Mouse (Mus musculus): ENCODE results near the gene Olfr1123.
"Not testable (repeated sequence)": the region's sequence is repeated elsewhere in the genome, so short reads cannot be mapped to it uniquely, and the experiment has no call there.

Gene Olfr1123

GRCm38 (mm10) chr2:87416335-87416734 is at the start of gene Olfr1123:
Gene Olfr1123, plus strand, starts transcription at chr2:87416635.
- no peak for DNase-seq (ENCODE audit: low read depth)

- no peak for DNase-seq (ENCODE audit: low read depth)
Observed at GRCm38 (mm10) chr2:87369595-87369994, 46.8 kb upstream of the Olfr1123 start, which contains the start of gene Olfr1121. Gene Olfr1121, plus strand, starts transcription at chr2:87369895.

GRCm38 (mm10) chr2:87371726-87372125 is 44.7 kb upstream of the Olfr1123 start:
- DNase-seq (ENCODE audit: low read depth), result no peak

GRCm38 (mm10) chr2:87383935-87384334 is 32.5 kb upstream of the Olfr1123 start:
- DNase-seq (ENCODE audit: low read depth), result no peak

- DNase-seq (ENCODE audit: low read depth), result no peak
Observed at GRCm38 (mm10) chr2:87385549-87385948, 30.9 kb upstream of the Olfr1123 start, which contains the start of gene Olfr1122. Gene Olfr1122, plus strand, starts transcription at chr2:87385849.

- DNase-seq (ENCODE audit: low read depth), result not testable (repeated sequence)
Observed at GRCm38 (mm10) chr2:87393605-87394004, 22.8 kb upstream of the Olfr1123 start.

GRCm38 (mm10) chr2:87394686-87395085 is 21.7 kb upstream of the Olfr1123 start:
- DNase-seq (ENCODE audit: low read depth), result not testable (repeated sequence)

- DNase-seq (ENCODE audit: low read depth), result no peak
Observed at GRCm38 (mm10) chr2:87429975-87430374, 13.5 kb downstream of the Olfr1123 start, which contains the start of gene Olfr1124. Gene Olfr1124, plus strand, starts transcription at chr2:87430275.

- no peak for DNase-seq (ENCODE audit: low read depth)
Observed at GRCm38 (mm10) chr2:87437731-87438130, 21.3 kb downstream of the Olfr1123 start.

- DNase-seq (ENCODE audit: low read depth), result no peak
Observed at GRCm38 (mm10) chr2:87453662-87454061, 37.2 kb downstream of the Olfr1123 start, which contains the start of gene Olfr1126. Gene Olfr1126, plus strand, starts transcription at chr2:87453962.

- DNase-seq (ENCODE audit: low read depth), result peak; percentile 28
Observed at GRCm38 (mm10) chr2:87461769-87462168, 45.3 kb downstream of the Olfr1123 start.
